Mouse (Mus musculus) stomach, embryonic 14.5 days (tissue): ENCODE measurements around the gene Zic5. TPM values are rescaled to one million over a fixed set of nuclear protein-coding genes. Genes with fewer than 3 reads are reported as not detected.

Experiments
- ATAC-seq: fragments of 200-750 bp; cut with Nextera tagmentation; 2 replicates; pipeline ENCODE4 v1.8.0; 2017; ENCODE audit warnings: low read depth, moderate TSS enrichment; ENCODE audit not compliant: insufficient number of reproducible peaks, insufficient read depth, low FRiP score
- H3K27ac ChIP-seq: fragments of 300-500 bp; sonication (generic); 2 replicates; pipeline ENCODE4 v1.5.1; 2014; ENCODE audit warnings: mild to moderate bottlenecking, low read length, moderate library complexity, mixed read lengths
- H3K27me3 ChIP-seq: fragments of 300-500 bp; sonication (generic); 2 replicates; pipeline ENCODE4 v1.6.1; 2014; ENCODE audit warnings: low read length, control low read depth, mixed read lengths; ENCODE audit not compliant: control insufficient read depth, insufficient read depth
- H3K36me3 ChIP-seq: fragments of 300-500 bp; sonication (generic); 2 replicates; pipeline ENCODE4 v1.6.1; 2014; ENCODE audit warnings: mild to moderate bottlenecking, control low read depth, low read length, moderate library complexity, mixed read lengths; ENCODE audit not compliant: control insufficient read depth, insufficient read depth
- H3K4me1 ChIP-seq: fragments of 300-500 bp; sonication (generic); 2 replicates; pipeline ENCODE4 v1.6.1; 2014; ENCODE audit warnings: low read length, control low read depth, mixed read lengths; ENCODE audit not compliant: control insufficient read depth, insufficient read depth
- H3K4me2 ChIP-seq: fragments of 300-500 bp; sonication (generic); replicated peaks from 2 replicates; pipeline ENCODE4 v1.6.1; 2014; ENCODE audit warnings: low read depth, low read length, control low read depth
- H3K4me3 ChIP-seq: fragments of 300-500 bp; sonication (generic); 2 replicates; pipeline ENCODE4 v1.5.1; 2014; ENCODE audit warnings: low read depth, low read length, control low read depth
- H3K9ac ChIP-seq: fragments of 300-500 bp; sonication (generic); replicated peaks from 2 replicates; pipeline ENCODE4 v1.6.1; 2014; ENCODE audit warnings: low read depth, mild to moderate bottlenecking, control low read depth, low read length, moderate library complexity, mixed read lengths
- H3K9me3 ChIP-seq: fragments of 300-500 bp; sonication (generic); 2 replicates; pipeline ENCODE4 v1.6.1; 2016; ENCODE audit warnings: low read depth, low read length, control low read depth; ENCODE audit not compliant: control insufficient read depth
- WGBS: fragments of 180-500 bp; shearing (Covaris S2); extraction: QIAGEN DNeasy Blood & Tissue Kit; methylation state at CpG from one replicate; pipeline ENCODE4 v1.1.7; 2014; 5-methylcytosine and 5-hydroxymethylcytosine counted together
- polyA plus RNA-seq: library from polyadenylated mRNA; unstranded; fragments of >200 nt; fragmentation: Nextera tagmentation; extraction: Ambion mirVana; gene quantifications from 2 replicates; pipeline ENCODE4 v1.2.1, GENCODE M21; 2014

Zic5 gene
- polyA plus RNA-seq, 1 experiment from 2014 or later: not detected

GRCm38 (mm10) chr14:122412841-122413541 is 52.5 kb downstream of the Zic5 start:
- no peak overlapping the region for H3K4me2 ChIP-seq
- peaks cover 8% of the 10 kb centered on the region for H3K27me3 ChIP-seq
- WGBS: 68% methylated on average over 2 of the region's 2 CpGs
- no peaks in the 10 kb centered on the region for H3K9me3 ChIP-seq
- no peak overlapping the region for H3K4me3 ChIP-seq
- no peak overlapping the region for H3K9ac ChIP-seq
- no peaks in the 10 kb centered on the region for H3K4me1 ChIP-seq
- no peak overlapping the region for H3K27ac ChIP-seq
- no peaks in the 10 kb centered on the region for H3K36me3 ChIP-seq
- no peak for ATAC-seq

Other genes starting within 250 kb of the Zic5 start
- not detected in 2 replicates for gene Gm5089, start 14.6 kb downstream of the Zic5 start, polyA plus RNA-seq
- not detected in 2 replicates for gene Zic2, start 9.8 kb upstream of the Zic5 start, polyA plus RNA-seq
- gene Gm10837, start 24.9 kb upstream of the Zic5 start, polyA plus RNA-seq: not detected in 2 replicates
- gene Pcca, start 68.6 kb upstream of the Zic5 start, polyA plus RNA-seq: 18.7 and 18.9 TPM in 2 replicates